Mouse (Mus musculus): ENCODE data around the gene 1700017D01Rik.

1700017D01Rik gene

DNA sequence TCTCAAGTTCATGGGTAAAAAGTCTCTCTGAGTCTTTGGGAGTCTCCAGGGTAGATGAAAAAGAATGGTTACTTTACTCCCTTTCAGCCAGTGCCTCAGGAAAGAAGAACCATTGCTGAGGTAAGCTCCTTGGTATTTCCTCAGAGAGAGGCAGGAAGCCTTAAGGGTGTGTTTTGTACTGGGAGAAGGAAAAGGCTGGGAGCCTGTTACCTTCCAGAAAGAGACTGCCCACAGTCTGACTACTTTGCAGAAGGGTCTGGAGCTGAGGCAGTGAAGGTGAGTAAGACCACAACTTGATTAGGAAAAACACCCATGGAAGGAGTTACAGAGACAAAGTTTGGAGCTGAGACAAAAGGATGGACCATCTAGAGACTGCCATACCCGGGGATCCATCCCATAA, 82.2 kb downstream of the 1700017D01Rik start:
- DNase-seq (ENCODE audit: low spot score in 2 of 2) = no peak

GRCm38 (mm10) chr19:11048009-11048408, 82.7 kb downstream of the 1700017D01Rik start:
- DNase-seq (ENCODE audit: low spot score in 2 of 2) = peak; percentile 44 to 53

Data from natural killer cell, adult 2 months (primary cell).